Mouse (Mus musculus) neural tube, embryonic 15.5 days (tissue): ENCODE results near the gene Gjc1. TPM values are rescaled to one million over a fixed set of nuclear protein-coding genes. Genes with fewer than 3 reads are reported as not detected.

Experiments
- ATAC-seq: fragments of 200-750 bp; cut with Nextera tagmentation; 2 replicates; pipeline ENCODE4 v1.8.0; 2017; ENCODE audit warnings: mild to moderate bottlenecking, moderate TSS enrichment, moderate library complexity; ENCODE audit not compliant: low FRiP score
- H3K27ac ChIP-seq: fragments of 300-500 bp; sonication (generic); replicated peaks from 2 replicates; pipeline ENCODE4 v1.5.1; 2015; ENCODE audit warnings: mild to moderate bottlenecking, inconsistent platforms
- H3K27me3 ChIP-seq: fragments of 300-500 bp; sonication (generic); replicated peaks from 2 replicates; pipeline ENCODE4 v1.6.1; 2015; ENCODE audit warnings: inconsistent platforms
- H3K36me3 ChIP-seq: fragments of 300-500 bp; sonication (generic); 2 replicates; pipeline ENCODE4 v1.6.1; 2015; ENCODE audit warnings: inconsistent platforms
- H3K4me1 ChIP-seq: fragments of 300-500 bp; sonication (generic); 2 replicates; pipeline ENCODE4 v1.6.1; 2015; ENCODE audit warnings: inconsistent platforms
- H3K4me2 ChIP-seq: fragments of 300-500 bp; sonication (generic); 2 replicates; pipeline ENCODE4 v1.6.1; 2015; ENCODE audit warnings: inconsistent platforms, mild to moderate bottlenecking, moderate library complexity
- H3K4me3 ChIP-seq: fragments of 300-500 bp; sonication (generic); replicated peaks from 2 replicates; pipeline ENCODE4 v1.5.1; 2015; ENCODE audit warnings: mild to moderate bottlenecking, inconsistent platforms
- H3K9ac ChIP-seq: fragments of 300-500 bp; sonication (generic); replicated peaks from 2 replicates; pipeline ENCODE4 v1.6.1; 2015; ENCODE audit warnings: mild to moderate bottlenecking, inconsistent platforms
- H3K9me3 ChIP-seq: fragments of 300-500 bp; sonication (generic); replicated peaks from 2 replicates; pipeline ENCODE4 v1.6.1; 2016; ENCODE audit warnings: inconsistent platforms
- WGBS: fragments of 180-500 bp; shearing (Covaris S2); methylation state at CpG from one replicate; pipeline ENCODE4 v1.1.7; 2015; ENCODE audit warnings: mixed read lengths; 5-methylcytosine and 5-hydroxymethylcytosine counted together
- polyA plus RNA-seq: library from polyadenylated mRNA; unstranded; fragments of >200 nt; fragmentation: Nextera tagmentation; extraction: Ambion mirVana; gene quantifications from 2 replicates; pipeline ENCODE4 v1.2.1, GENCODE M21; 2015

Gjc1 gene
- polyA plus RNA-seq, 1 experiment from 2014 or later: 31.9 TPM

- WGBS: 86% methylated on average over 8 of the region's 8 CpGs
- Histone ChIP-seq H3K9me3 (no peaks in the 10 kb centered on the region), H3K27ac (no peak overlapping the region)
Observed at GRCm38 (mm10) chr11:102779081-102779638, 40.3 kb downstream of the Gjc1 start.

DNA sequence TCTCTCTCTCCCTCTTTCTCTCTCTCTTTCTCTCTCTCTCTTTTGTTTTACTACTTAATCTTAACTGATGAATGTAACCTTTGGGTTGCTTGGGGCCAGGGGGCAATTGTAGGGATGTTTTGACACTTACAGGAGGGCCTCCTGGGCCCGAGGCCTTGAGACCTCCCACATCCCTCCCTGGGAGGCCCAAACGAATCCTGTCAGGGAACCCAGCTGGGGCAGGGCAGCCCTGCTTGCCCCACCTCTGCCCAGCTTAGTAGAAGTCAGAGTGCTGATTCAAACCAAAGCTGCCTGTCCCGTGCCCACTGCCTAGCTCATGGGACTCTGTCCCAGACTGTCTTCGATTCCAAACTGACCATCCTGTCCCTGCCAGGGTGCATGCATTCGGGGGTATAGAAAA is 40.9 kb downstream of the Gjc1 start:
- H3K9ac ChIP-seq: no peak overlapping the region
- no peak for ATAC-seq
- H3K27ac ChIP-seq: no peak overlapping the region
- H3K27me3 ChIP-seq: no peaks in the 10 kb centered on the region
- no peak overlapping the region for H3K4me2 ChIP-seq
- H3K9me3 ChIP-seq: no peaks in the 10 kb centered on the region
- peaks cover 22% of the 10 kb centered on the region for H3K36me3 ChIP-seq
- peaks cover 31% of the 10 kb centered on the region for H3K4me1 ChIP-seq
- 55% methylated on average over 5 of the region's 5 CpGs for WGBS
- H3K4me3 ChIP-seq: no peak overlapping the region

More at GRCm38 (mm10) chr11:102779081-102779638, 40.3 kb downstream of the Gjc1 start:
- Histone ChIP-seq H3K4me3 (no peak overlapping the region), H3K27me3 (no peaks in the 10 kb centered on the region), H3K4me1 (peaks cover 28% of the 10 kb centered on the region), H3K4me2 (no peak overlapping the region), H3K9ac (no peak overlapping the region), H3K36me3 (peaks cover 22% of the 10 kb centered on the region)
- ATAC-seq: no peak

- WGBS: 47% methylated on average over 14 of the region's 14 CpGs
- ATAC-seq: no peak
- peaks cover 22% of the 10 kb centered on the region for H3K36me3 ChIP-seq
- H3K27ac ChIP-seq: no peak overlapping the region
- no peaks in the 10 kb centered on the region for H3K9me3 ChIP-seq
- H3K27me3 ChIP-seq: no peaks in the 10 kb centered on the region
- H3K9ac ChIP-seq: 0 out of 2 replicates have a peak overlapping the region, but pooled peaks have one; percentile 1
- H3K4me2 ChIP-seq: peak overlapping the region; percentile 47
- peaks cover 35% of the 10 kb centered on the region for H3K4me1 ChIP-seq
- H3K4me3 ChIP-seq: no peak overlapping the region
Observed at GRCm38 (mm10) chr11:102778165-102778564, 41.3 kb downstream of the Gjc1 start.

DNA sequence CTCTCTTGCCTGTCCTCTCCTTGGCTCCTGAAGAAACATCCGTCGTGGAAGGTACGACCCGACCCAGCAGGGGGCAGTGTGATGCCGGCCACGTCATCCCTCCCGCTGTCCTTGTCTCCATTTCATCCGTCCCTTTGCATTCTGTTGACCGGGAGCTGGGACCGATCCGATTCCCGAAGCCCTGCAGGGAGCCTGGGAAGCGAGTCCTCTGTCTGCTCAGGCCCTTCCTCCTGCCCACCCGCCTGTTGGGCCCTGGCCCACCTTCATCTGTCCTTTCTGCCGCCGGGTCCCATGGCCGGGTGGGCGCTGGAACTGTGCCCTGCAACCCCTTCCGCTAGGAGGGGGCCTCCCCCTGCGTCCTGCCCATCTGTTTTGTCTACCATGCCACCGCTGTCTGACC is 41.9 kb downstream of the Gjc1 start:
- no peak for ATAC-seq
- Histone ChIP-seq H3K9ac (0 out of 2 replicates have a peak overlapping the region, but pooled peaks have one; percentile 1), H3K9me3 (no peaks in the 10 kb centered on the region), H3K4me2 (peak overlapping the region; percentile 47), H3K4me1 (peaks cover 41% of the 10 kb centered on the region), H3K27me3 (no peaks in the 10 kb centered on the region), H3K27ac (no peak overlapping the region), H3K36me3 (peaks cover 22% of the 10 kb centered on the region), H3K4me3 (0 out of 2 replicates have a peak overlapping the region, but pooled peaks have one; percentile 2)
- WGBS: 35% methylated on average over 21 of the region's 21 CpGs

GRCm38 (mm10) chr11:102774621-102775141 is 44.8 kb downstream of the Gjc1 start:
- peak overlapping the region; percentile 89 for H3K27ac ChIP-seq
- ATAC-seq: peak; percentile 87
- peak overlapping the region; percentile 76 for H3K4me2 ChIP-seq
- H3K27me3 ChIP-seq: no peaks in the 10 kb centered on the region
- H3K4me3 ChIP-seq: peak overlapping the region; percentile 57
- WGBS: 2% methylated on average over 25 of the region's 25 CpGs
- H3K36me3 ChIP-seq: peaks cover 22% of the 10 kb centered on the region
- H3K9ac ChIP-seq: peak overlapping the region; percentile 62
- peaks cover 63% of the 10 kb centered on the region for H3K4me1 ChIP-seq
- no peaks in the 10 kb centered on the region for H3K9me3 ChIP-seq

GRCm38 (mm10) chr11:102773713-102774611 is 45.5 kb downstream of the Gjc1 start:
- H3K9ac ChIP-seq: peak overlapping the region; percentile 62
- peak; percentile 70 for ATAC-seq
- peaks cover 22% of the 10 kb centered on the region for H3K36me3 ChIP-seq
- H3K27ac ChIP-seq: peak overlapping the region; percentile 89
- peak overlapping the region; percentile 76 for H3K4me2 ChIP-seq
- H3K4me1 ChIP-seq: peaks cover 63% of the 10 kb centered on the region
- under 1% methylated on average over 46 of the region's 46 CpGs for WGBS
- no peaks in the 10 kb centered on the region for H3K9me3 ChIP-seq
- peak overlapping the region; percentile 57 for H3K4me3 ChIP-seq
- no peaks in the 10 kb centered on the region for H3K27me3 ChIP-seq

DNA sequence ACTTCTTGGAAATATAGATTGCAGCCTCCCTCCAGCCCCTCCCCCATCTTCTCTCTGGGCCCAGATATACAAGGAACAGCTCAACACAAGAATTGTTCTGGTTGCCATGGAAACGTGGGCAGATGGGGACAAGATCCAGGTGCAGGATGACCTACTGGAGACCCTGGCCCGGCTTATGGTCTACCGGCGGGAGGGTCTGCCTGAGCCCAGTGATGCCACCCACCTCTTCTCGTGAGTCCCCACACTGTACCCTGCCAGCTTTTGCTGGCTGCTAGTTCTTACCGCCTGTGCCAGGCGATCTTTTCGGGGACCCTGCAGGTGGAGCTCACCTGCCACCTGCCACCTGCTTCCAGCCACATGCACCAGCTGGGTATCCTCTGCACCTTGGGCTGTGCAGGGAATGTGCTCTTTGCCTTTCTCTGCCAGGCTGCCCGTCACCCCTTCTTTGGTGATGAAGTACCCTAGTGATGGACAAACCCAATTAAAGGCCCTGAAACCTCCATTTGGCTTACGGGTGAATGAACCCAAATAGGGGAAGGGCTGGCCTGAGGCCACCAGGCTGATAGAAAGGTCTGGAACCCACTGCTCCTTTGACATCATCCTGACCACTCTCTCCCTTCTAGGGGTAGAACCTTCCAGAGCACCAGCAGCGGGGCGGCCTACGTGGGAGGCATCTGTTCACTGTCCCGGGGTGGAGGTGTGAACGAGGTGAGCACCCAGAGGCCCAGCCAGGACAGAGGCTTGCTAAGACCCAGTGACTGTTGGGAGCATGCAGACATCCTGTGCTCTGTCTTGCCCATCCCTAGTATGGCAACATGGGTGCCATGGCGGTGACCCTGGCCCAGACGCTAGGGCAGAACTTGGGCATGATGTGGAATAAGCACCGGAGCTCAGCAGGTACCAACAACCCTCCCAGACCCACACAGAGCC is 46.5 kb downstream of the Gjc1 start:
- Histone ChIP-seq H3K27me3 (no peaks in the 10 kb centered on the region), H3K4me1 (peaks cover 57% of the 10 kb centered on the region), H3K27ac (peak overlapping the region; percentile 89; the same call in 1 of the 2 replicates), H3K9ac (no peak overlapping the region), H3K4me3 (no peak overlapping the region), H3K9me3 (no peaks in the 10 kb centered on the region), H3K4me2 (no peak overlapping the region), H3K36me3 (peaks cover 20% of the 10 kb centered on the region)
- no peak for ATAC-seq
- 62% methylated on average over 18 of the region's 18 CpGs for WGBS

GRCm38 (mm10) chr11:102771916-102772714 is 47.4 kb downstream of the Gjc1 start:
- Histone ChIP-seq H3K9me3 (no peaks in the 10 kb centered on the region), H3K27me3 (no peaks in the 10 kb centered on the region), H3K9ac (no peak overlapping the region), H3K4me3 (no peak overlapping the region), H3K27ac (no peak overlapping the region), H3K4me2 (no peak overlapping the region), H3K36me3 (peaks cover 12% of the 10 kb centered on the region), H3K4me1 (peaks cover 55% of the 10 kb centered on the region)
- no peak for ATAC-seq
- 40% methylated on average over 16 of the region's 16 CpGs for WGBS

DNA sequence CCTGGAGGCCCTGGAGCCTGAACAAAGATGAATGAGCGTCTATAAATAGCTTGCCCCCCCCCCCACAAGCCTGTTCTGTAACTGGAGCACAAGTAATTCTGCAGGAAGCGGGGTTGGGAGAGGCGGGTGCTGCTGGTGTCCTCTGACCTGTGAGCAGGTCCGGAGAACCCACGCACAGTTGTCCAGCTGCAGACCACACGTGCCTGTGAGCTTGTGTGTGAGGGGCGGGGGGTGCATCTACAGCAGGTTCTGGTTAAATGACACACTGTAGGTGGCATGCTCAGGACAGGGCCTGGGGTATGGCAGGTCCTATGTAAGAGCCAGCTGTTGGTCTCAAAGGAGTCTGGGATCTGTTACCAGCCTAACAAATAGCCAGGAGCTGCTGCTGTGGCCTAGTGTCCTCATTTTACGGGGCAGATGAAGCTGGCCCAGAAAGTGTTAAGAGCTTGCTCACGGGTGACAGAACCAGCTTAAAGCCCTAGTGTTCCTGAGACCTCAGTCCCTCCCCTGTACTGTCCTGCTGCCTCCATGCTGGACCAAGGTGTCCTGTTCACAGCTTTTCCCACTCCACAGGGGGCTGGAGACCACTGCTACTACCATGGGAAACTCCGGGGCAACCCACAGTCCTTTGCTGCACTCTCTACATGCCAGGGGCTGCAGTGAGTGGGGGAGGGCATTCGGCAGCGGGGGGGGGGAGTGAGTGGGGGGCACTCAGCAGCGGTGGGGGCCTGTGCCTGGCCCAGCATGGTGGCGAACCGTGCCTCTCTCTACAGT is 48.7 kb downstream of the Gjc1 start:
- Histone ChIP-seq H3K27ac (no peak overlapping the region), H3K4me1 (peaks cover 54% of the 10 kb centered on the region), H3K27me3 (no peaks in the 10 kb centered on the region), H3K4me2 (no peak overlapping the region), H3K9me3 (no peaks in the 10 kb centered on the region), H3K36me3 (no peaks in the 10 kb centered on the region; the same call in none of the 2 replicates), H3K4me3 (no peak overlapping the region), H3K9ac (0 out of 2 replicates have a peak overlapping the region, but pooled peaks have one; percentile 5)
- WGBS: 52% methylated on average over 15 of the region's 15 CpGs
- ATAC-seq: no peak
